Mouse (Mus musculus) left cerebral cortex, adult 2 months (tissue): ENCODE data around the gene Gns. TPM values are rescaled to one million over a fixed set of nuclear protein-coding genes. Genes with fewer than 3 reads are reported as not detected.

Experiments
- DNase-seq, 2 experiments: peaks; one replicate each; pipeline ENCODE4 v3.0.0; 2021 to 2022; ENCODE audit warnings: low spot score in 2 of 2, mixed read lengths in 1 of 2; ENCODE audit errors: extremely low spot score in 1 of 2
- H3K27ac ChIP-seq: fragments of 200-600 bp; 2 replicates; pipeline ENCODE4 v1.8.1; 2022
- H3K4me3 ChIP-seq: fragments of 200-600 bp; 2 replicates; pipeline ENCODE4 v1.8.1; 2022
- CTCF ChIP-seq: fragments of 200-600 bp; IDR thresholded peaks from 2 replicates; pipeline ENCODE4 v1.8.1; 2022; ENCODE audit warnings: antibody characterized with exemption, mild to moderate bottlenecking, moderate library complexity
- intact Hi-C: fragments of 180-260 bp; cut with DNase I; formaldehyde crosslinking; loops from one replicate; pipeline ENCODE4 v1.15.1; 2025
- total RNA-seq, 2 experiments: library from RNA; stranded (reverse); gene quantifications; 2 replicates each; pipeline ENCODE4 v1.2.3; 2021

Gns gene
- total RNA-seq, 2 experiments from 2014 or later, result 82.3 to 86.4 TPM

- DNase-seq, result no peak
- TF ChIP-seq CTCF, result no peak
- H3K27ac ChIP-seq, result no peak overlapping the region
- H3K4me3 ChIP-seq, result no peak overlapping the region
- intact Hi-C loops, result loop anchor here (5.0 kb wide), 1 partner anchor 82 kb away; no protein-coding TSS in a partner anchor
Observed at GRCm38 (mm10) chr10:121425506-121426025, 60.7 kb downstream of the Gns start.

- H3K4me3 ChIP-seq, result no peak overlapping the region
- intact Hi-C loops, result loop anchor here (5.0 kb wide), 1 partner anchor 81 kb away; no protein-coding TSS in a partner anchor
- no peak for TF ChIP-seq CTCF
- DNase-seq, result no peak
- H3K27ac ChIP-seq, result no peak overlapping the region
Observed at GRCm38 (mm10) chr10:121426458-121427070, 61.7 kb downstream of the Gns start.

- peak overlapping the region; percentile 80 for H3K27ac ChIP-seq
- DNase-seq, result no peak
- intact Hi-C loops, result loop anchor here (5.0 kb wide), 1 partner anchor 80 kb away; no protein-coding TSS in a partner anchor
- no peak overlapping the region for H3K4me3 ChIP-seq
- peak; percentile 48 for TF ChIP-seq CTCF
Observed at GRCm38 (mm10) chr10:121427136-121427535, 62.2 kb downstream of the Gns start.

- intact Hi-C loops, result loop anchor here (2.0 to 5.0 kb wide), 2 partner anchors 45 to 79 kb away; no protein-coding TSS in a partner anchor
- H3K4me3 ChIP-seq, result 0 out of 2 replicates have a peak overlapping the region, but pooled peaks have one; percentile 3
- TF ChIP-seq CTCF, result no peak; the same call in 1 of the 2 replicates
- DNase-seq, result peak in 1 of 2 experiments; percentile 55
- H3K27ac ChIP-seq, result peak overlapping the region; percentile 80
Observed at GRCm38 (mm10) chr10:121428011-121428711, 63.3 kb downstream of the Gns start.

GRCm38 (mm10) chr10:121429089-121429488, 64.2 kb downstream of the Gns start:
- Histone ChIP-seq H3K4me3 (no peak overlapping the region), H3K27ac (peak overlapping the region; percentile 80)
- intact Hi-C loops, result loop anchor here (2.0 to 5.0 kb wide), 2 partner anchors 44 to 78 kb away; no protein-coding TSS in a partner anchor
- no peak for DNase-seq
- no peak for TF ChIP-seq CTCF

- intact Hi-C loops, result loop anchor here (2.0 to 5.0 kb wide), 2 partner anchors 43 to 78 kb away; no protein-coding TSS in a partner anchor
- no peak for TF ChIP-seq CTCF
- no peak for DNase-seq
- peak overlapping the region; percentile 67; the same call in 1 of the 2 replicates for H3K27ac ChIP-seq
- no peak overlapping the region for H3K4me3 ChIP-seq
Observed at GRCm38 (mm10) chr10:121429581-121429980, 64.7 kb downstream of the Gns start.

- intact Hi-C loops, result loop anchor here (2.0 to 5.0 kb wide), 2 partner anchors 43 to 77 kb away; no protein-coding TSS in a partner anchor
Observed at GRCm38 (mm10) chr10:121429981-121430682, 65.2 kb downstream of the Gns start.

GRCm38 (mm10) chr10:121430764-121431540, 66.1 kb downstream of the Gns start:
- Histone ChIP-seq H3K27ac (peak overlapping the region; percentile 48), H3K4me3 (no peak overlapping the region)
- no peak for TF ChIP-seq CTCF
- intact Hi-C loops, result no loop called here
- DNase-seq, result no peak

More at GRCm38 (mm10) chr10:121429981-121430682, 65.2 kb downstream of the Gns start:
- Histone ChIP-seq H3K27ac (peak overlapping the region; percentile 67), H3K4me3 (no peak overlapping the region)
- no peak for TF ChIP-seq CTCF
- DNase-seq, result no peak

GRCm38 (mm10) chr10:121432041-121432634, 67.2 kb downstream of the Gns start:
- no peak for DNase-seq
- Histone ChIP-seq H3K27ac (peak overlapping the region; percentile 82), H3K4me3 (no peak overlapping the region)
- TF ChIP-seq CTCF, result no peak
- intact Hi-C loops, result no loop called here

GRCm38 (mm10) chr10:121432635-121433280, 67.9 kb downstream of the Gns start:
- Histone ChIP-seq H3K4me3 (no peak overlapping the region), H3K27ac (peak overlapping the region; percentile 82)
- intact Hi-C loops, result no loop called here
- no peak; the same call in 1 of the 2 replicates for TF ChIP-seq CTCF
- DNase-seq, result no peak
